Mouse (Mus musculus) bone marrow, adult 2 months (tissue): ENCODE data around the gene Psmd10.

Experiments used
- CTCF ChIP-seq: fragments of 200-500 bp; IDR thresholded peaks from 2 replicates; pipeline ENCODE4 v1.5.1; 2011; ENCODE audit warnings: low read length, control low read depth; ENCODE audit not compliant: control insufficient read depth, insufficient read depth
- POLR2A ChIP-seq: fragments of 200-500 bp; IDR thresholded peaks from 2 replicates; pipeline ENCODE4 v1.6.1; 2011; ENCODE audit warnings: low read depth, mild to moderate bottlenecking, control low read depth, low read length, borderline replicate concordance; ENCODE audit not compliant: control insufficient read depth

DNA sequence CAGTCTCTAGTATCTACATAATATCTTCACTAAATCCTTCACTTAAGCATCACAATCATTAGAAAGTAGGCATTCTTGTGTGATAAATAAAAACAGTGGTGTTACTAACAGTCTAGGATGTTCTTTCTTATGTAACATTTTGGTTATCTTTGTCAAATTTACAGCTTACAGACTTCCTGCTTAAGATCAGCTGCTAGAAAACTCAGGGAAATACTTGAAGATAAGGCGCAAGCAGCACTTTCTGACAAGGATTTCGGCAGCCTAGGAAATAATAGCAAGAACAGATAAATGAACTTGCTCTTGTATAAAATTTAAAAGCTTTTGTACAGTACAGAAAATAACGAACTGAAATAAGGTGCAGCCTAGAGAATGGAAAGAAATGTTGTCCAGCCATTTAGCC, 23.3 kb downstream of the Psmd10 start:
- TF ChIP-seq POLR2A, result no peak
- no peak for TF ChIP-seq CTCF
